Mouse (Mus musculus) forelimb bud, embryonic 11.5 days (tissue): Measurements from ENCODE around the gene Mboat1.
A peak's percentile ranks its signal among the peaks of the same experiment; 100 is the strongest.

Experiments
- DNase-seq: peaks from one replicate; pipeline ENCODE4 v3.0.0-alpha.2; 2012; ENCODE audit warnings: low read depth, low spot score

The Mboat1 gene

GRCm38 (mm10) chr13:30136243-30136922 is at the start of gene Mboat1:
Gene Mboat1 (plus strand): TSS chr13:30136489.
- DNase-seq = peak; percentile 41

DNA sequence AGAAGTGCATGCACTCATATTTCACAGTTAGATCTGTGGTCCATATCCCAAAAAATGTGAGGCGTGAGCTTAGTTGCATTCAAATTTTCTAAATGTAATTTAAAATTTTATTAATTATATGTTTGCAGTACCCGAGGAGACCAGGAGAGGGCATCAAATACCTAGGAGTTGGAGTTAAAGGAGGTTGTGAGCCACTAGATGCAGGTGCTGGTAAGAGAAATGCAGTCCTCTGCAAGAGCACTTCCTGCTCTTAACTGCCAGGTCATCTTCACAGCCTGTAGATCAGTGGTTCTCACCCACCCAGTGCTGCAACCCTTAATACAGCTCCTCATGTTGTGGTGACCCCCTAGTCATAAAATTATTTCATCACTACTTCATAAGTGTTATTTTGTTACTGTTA is 43.2 kb upstream of the Mboat1 start:
- no peak for DNase-seq

DNA sequence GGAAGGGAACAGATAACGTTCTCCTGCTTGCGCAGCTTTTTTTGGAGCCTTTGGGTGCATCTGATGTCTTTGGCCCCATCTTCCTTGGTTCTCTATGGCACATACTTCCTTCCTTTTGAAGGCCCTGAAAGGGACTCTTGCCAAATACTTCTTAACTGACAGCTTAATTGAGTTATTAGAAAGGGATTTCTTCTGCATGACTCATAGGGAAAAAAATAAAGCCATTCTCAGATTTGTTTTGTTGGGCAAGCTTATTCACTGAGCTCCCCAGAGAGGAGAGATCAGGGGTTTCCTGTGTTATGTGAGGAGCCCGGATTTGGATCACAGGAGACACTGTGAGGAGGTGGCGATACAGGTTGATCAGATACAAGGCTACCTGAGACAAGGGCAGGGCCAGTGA is 40.4 kb upstream of the Mboat1 start:
- DNase-seq = no peak

- no peak for DNase-seq
Observed at GRCm38 (mm10) chr13:30096536-30096935, 39.8 kb upstream of the Mboat1 start.

GRCm38 (mm10) chr13:30109001-30109600 is 27.2 kb upstream of the Mboat1 start:
- no peak for DNase-seq

GRCm38 (mm10) chr13:30115792-30116191 is 20.5 kb upstream of the Mboat1 start:
- no peak for DNase-seq

DNA sequence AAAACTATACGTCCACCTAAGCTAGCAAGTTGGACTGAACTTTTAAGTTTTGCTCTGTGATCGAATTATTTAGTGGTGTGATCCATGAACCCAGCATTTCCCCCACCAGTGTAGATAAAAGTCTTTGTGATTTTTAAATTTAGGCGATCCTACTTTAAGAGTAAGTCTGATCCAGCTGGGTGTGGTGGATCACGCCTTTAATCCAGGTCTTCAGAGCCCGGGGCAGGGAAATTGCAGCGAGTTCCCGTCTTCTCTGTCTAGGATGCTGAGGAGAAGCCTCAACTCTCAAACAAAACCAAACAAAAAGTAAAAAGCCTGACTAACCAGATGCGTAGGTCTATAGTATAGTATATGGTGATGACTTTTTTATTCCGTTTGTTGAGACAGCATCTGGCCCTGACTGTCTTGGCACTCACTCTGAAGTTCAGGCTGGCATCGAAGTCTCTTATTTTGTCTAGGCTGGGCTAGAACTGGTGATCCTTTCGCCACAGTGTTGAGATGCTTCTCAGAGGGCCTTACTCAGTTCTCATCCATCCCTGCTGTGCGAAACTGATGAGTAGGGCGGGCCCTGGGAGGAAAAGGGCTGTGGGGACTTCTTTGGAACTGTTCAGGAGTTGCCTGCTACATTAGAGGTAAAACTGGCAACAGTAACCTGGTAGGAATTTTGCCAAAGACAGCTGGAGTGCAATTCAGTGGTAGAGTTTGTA is 787 bp downstream of the Mboat1 start:
- DNase-seq = no peak

DNA sequence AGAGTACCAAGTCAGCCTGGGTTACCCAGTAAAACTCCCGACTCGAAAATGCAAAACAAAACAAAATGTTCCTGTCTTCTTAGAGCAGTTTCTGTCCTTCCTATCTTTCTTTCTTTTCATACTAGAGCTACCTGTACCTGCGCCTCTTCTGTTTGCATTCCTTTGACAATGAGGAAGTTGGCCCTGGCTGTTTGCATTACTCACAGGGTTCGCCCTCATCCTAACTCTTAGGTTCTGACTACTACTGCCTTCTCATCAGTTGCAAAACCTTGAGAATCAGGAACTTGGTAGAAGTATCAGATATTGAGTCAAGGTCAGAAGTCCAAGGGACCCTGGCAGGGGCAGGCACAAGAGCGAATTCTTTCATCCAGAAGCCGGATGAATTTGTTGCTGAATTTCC is 1.7 kb downstream of the Mboat1 start:
- DNase-seq = no peak

DNA sequence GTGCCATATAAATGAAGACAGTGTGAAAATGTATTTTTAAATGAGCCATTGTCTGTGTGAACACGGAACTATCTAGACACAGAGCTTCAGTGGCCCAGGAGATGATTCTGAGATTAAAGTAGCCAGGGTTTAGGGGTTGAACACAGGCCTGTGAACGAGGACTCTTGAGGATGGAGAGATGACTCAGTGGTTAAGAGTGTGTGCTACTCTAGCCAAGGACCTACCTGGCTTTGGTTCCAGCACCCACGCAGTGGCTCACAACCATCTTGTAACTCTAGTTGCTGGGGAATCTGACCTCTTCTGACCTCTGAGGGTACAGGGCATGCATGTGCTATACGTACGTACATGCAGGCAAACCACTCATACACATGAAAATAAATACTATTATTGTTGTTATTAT is 3.9 kb downstream of the Mboat1 start:
- DNase-seq = no peak

GRCm38 (mm10) chr13:30140646-30141045 is 4.4 kb downstream of the Mboat1 start:
- no peak for DNase-seq

DNA sequence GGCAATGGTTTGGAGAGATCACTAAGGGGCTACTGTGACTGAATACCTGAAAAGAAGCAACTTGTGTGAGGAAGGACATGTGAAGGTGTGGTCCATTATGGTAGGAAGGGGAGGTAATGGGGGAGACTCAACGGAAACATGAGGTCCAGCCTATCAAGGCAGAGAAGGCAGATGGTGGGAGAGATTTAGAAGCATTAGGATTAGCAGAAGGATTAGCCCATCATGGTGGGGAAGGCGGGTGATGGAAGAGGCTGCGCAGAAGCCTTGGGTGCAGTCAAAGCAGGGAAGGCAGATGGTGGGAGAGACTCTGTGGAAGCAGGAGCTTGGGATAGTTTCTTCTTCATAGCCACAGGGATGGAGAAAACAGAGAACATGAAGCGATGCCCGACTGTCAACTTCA is 5.7 kb downstream of the Mboat1 start:
- DNase-seq = no peak

DNA sequence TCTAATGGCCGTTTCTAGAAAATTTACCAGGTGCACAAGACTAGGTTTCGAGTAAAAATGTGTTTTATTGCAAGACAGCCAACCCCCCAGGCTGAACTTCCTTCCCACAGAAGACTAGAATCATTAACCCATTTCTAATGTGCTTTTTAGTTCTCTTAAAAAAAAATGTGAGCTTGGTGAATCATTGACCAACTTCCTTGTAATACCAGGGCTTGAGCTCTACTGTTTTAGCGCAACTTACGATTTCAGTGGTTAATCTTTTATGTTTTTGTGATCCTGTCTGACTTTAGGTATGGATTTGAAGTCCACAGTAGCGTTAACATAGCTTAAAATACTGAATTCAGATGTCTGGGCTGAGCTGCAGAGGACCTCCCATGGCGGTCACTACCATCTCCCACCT is 10.2 kb downstream of the Mboat1 start:
- no peak for DNase-seq

GRCm38 (mm10) chr13:30154264-30154663 is 18.0 kb downstream of the Mboat1 start:
- DNase-seq = no peak

- DNase-seq = no peak
Observed at GRCm38 (mm10) chr13:30159626-30160025, 23.3 kb downstream of the Mboat1 start.

GRCm38 (mm10) chr13:30163521-30163920 is 27.2 kb downstream of the Mboat1 start:
- DNase-seq = no peak

DNA sequence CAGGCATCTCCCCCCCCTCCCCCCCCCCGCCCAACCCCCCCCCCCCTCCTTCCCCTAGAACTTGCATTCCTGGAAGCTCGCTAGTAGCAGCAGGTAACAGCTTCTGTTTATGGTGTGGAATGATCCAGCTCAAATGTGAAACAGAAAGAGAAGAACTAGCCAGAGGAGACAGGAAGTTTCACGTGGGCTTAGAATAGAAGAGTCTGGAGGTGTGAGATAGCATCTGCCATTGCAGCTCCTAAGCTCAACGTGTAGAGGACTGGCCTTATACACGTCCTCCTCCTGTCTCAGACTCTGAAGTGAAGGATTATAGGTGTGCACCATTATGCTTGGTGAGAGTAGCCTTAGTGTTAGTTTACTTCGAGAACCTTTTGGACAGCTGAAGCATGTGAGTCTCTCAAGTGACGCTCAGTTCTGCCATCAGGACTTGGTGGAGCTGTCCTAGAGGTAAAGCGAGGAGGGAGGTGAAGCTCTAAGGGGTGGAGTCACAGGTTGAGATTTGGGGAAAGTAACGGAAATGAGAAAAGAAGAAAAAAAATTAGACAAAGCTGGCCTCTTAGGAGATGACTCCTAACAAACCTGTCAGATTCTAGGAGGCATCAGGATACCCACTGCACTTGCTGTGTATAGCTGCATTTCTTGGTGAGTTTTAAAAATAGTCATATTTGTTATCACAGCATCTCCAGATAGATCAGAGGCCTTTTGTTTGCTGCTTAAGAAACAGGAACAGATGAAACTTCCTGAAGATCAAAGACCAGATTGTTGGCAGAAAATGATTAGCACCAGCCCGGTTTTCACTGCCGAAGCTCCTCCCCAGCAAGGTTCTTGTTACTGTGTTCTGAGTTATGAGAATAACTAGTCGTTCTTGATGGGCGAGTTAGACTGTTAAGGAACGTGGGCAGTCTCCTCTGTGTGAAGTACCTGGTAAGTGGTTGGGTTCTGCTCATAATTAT is 30.1 kb downstream of the Mboat1 start:
- no peak for DNase-seq

GRCm38 (mm10) chr13:30167499-30167898 is 31.2 kb downstream of the Mboat1 start:
- no peak for DNase-seq

DNA sequence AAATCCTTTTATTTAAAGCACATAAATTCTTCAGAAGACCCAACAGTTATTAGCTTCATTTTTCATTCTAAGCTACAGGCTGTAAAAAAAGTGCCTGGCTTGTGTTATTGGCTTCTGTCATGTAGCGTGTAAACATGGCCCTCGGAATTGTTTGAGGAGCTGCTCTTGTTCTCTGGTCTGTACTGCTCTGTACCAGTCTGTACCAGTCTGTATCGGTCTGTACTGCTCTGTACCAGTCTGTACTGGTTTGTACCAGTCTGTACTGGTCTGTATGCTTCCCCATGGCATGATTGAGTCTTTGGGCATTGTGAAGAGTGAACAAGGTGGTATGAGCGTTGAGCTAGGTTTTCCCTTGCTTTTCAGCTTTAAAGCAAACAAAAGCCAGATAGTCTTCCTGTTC is 32.5 kb downstream of the Mboat1 start:
- no peak for DNase-seq

DNA sequence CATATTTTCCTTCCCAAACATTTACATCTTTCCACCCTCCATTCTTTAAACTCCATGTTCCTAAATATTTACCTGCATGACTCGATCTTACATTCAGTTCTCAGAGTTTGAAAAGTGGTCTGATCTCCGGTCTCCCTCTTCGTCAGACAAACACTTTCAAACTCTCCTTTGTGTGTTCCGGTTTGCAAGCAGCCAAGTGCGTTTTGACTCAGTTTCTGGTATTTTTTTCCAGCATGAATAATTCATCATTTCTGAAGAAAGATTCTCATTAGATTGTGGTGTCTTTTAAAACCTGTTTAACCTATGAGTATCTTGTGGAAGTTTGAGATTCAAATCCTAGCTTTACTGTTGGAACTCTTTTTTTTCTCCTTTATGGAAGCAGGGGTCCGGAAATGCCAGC is 33.8 kb downstream of the Mboat1 start:
- no peak for DNase-seq

DNA sequence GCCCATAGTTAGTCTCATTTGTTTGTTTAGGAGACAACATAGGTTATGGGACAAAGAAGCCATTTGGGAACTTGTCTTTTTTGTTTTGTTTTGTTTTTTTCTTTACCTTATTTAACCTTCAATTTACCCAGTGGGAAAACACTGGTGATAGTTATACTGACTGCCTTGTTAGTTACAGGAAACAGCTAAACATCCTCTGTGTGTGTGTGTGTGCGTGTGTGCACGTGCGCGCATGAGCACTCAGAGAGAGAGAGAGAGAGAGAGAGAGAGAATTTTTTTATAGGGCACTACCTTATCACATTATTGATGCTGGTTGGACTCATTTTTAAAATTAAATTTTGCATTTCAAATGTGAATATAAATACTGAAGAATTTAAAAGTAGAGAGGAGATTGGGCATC is 38.3 kb downstream of the Mboat1 start:
- DNase-seq = no peak

GRCm38 (mm10) chr13:30177356-30177755 is 41.1 kb downstream of the Mboat1 start:
- DNase-seq = no peak

DNA sequence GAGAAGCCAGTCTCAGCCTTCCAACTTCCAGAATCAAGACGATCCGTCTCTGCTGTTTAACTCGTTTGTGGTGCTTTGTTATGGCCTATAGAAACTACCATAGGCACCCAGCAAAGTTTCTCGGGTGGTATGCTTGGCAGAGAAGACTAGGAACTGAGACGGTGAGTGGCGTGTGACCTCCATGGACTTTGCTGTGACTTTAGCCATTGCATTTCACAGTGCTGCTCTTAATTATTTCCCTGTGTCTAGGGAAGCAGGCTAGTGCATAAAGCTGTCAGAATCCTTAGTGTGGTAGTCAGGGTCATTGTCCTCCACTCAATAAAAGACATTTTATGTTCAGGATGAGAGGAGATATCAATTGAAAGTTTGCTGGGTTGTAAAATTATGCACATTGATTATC is 49.3 kb downstream of the Mboat1 start:
- DNase-seq = no peak
